Mouse (Mus musculus): ENCODE data around the gene Clstn1.

DNA sequence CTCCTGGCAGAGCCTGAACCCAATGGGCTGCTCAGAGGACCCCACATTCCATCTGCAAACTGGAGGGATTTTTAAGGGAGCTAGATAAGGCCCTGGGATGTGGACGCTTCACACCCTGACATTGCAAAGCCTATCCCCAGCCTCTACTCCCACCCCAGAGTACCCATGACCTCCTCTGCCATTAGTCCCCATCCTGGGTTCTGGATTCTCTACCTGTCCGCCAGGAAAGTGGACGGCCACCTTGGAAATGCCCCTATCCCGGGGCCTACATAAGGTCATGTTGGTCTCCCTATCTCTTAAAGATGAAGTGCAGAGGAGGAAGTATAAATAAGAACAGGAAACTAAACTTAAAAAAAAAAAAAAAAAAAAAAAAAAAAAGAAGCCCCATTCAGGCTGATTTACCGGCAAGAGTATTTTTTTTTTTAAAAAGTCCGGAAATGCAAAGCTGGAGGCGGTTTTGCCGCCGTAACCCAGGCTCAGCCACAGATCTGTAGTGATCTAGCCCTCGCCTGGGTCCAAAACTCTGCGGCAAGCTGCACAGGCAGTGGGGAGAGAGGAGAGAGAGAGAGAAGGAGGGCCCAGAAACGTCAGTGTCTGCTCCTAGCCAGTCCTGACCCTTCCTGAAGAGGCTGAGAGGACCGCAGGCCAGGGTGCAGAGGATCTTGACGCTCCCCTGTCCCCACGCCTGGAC lies 111.4 kb downstream of the Clstn1 start:
- TF ChIP-seq CTCF (IDR thresholded peaks at IDR 0.05; ENCODE audit: insufficient read depth, low read length) (no peak), POLR2A (IDR thresholded peaks at IDR 0.05; ENCODE audit: borderline replicate concordance, extremely low read depth, low read depth, low read length) (0 out of 2 replicates have a peak, but pooled peaks have one; percentile 20)

All from lung, adult 2 months (tissue).